Comparison of ENCODE assay signal across 11 mouse cellular contexts in genomic region chr14:53614341-53614740, GRCm38 (mm10).
DNase-seq lines count a peak whose midpoint lies in the region; ATAC-seq and TF ChIP-seq lines count a peak whose summit lies in the region.
"Had no signal": no experiment of that assay in that cellular context is flagged by ENCODE, and none has a peak within 500 bp of the region (broad histone marks: within the 10 kb centered on the region; RNA-seq: fewer than 3 reads in every experiment).

No protein-coding gene starts in this region.

- no peak for TF ChIP-seq RAD21 in MEL (IDR thresholded peaks at IDR 0.05; ENCODE audit: low read depth, low read length)

- no peak overlapping the region for H3K4me2 ChIP-seq in liver, embryonic 14.5 days (ENCODE audit: low read depth)
- no peak overlapping the region for H3K4me2 ChIP-seq in liver, embryonic 12.5 days
- H3K4me2 ChIP-seq: embryonic facial prominence, embryonic 12.5 days; heart, embryonic 11.5 days had no signal

- no peak overlapping the region for H3K4me3 ChIP-seq in liver, embryonic 14.5 days (ENCODE audit: insufficient read depth in 1 of 2, low read depth in 2 of 2, low read length in 2 of 2)
- no peak overlapping the region for H3K4me3 ChIP-seq in liver, embryonic 12.5 days
- no peak overlapping the region for H3K4me3 ChIP-seq in MEL (ENCODE audit: control insufficient read depth in 1 of 2, insufficient read depth in 1 of 2, low read depth in 2 of 2, low read length in 2 of 2)
- H3K4me3 ChIP-seq: embryonic facial prominence, embryonic 12.5 days had no signal

- no peak for TF ChIP-seq POLR2A in MEL (IDR thresholded peaks at IDR 0.05; ENCODE audit: control insufficient read depth in 1 of 2, insufficient read depth in 1 of 2, low read depth in 1 of 2, low read length in 2 of 2, poor library complexity in 1 of 2)

- no peak overlapping the region for H3K9ac ChIP-seq in liver, embryonic 14.5 days (replicated peaks)
- H3K9ac ChIP-seq in liver, embryonic 12.5 days: no peak overlapping the region
- no peak overlapping the region for H3K9ac ChIP-seq in MEL (ENCODE audit: control insufficient read depth, low read depth, low read length, poor library complexity, severe bottlenecking)
- H3K9ac ChIP-seq: embryonic facial prominence, embryonic 12.5 days had no signal

- TF ChIP-seq EP300 in liver, embryonic 14.5 days (IDR thresholded peaks at IDR 0.05; ENCODE audit: low read depth): no peak
- no peak for TF ChIP-seq EP300 in MEL (IDR thresholded peaks at IDR 0.05; ENCODE audit: low read depth in 1 of 2, low read length in 2 of 2)

- no peaks in the 10 kb centered on the region for H3K9me3 ChIP-seq in liver, embryonic 14.5 days (ENCODE audit: control insufficient read depth, low read length)
- H3K9me3 ChIP-seq in liver, embryonic 12.5 days (replicated peaks): no peaks in the 10 kb centered on the region
- H3K9me3 ChIP-seq in MEL (replicated peaks; ENCODE audit: insufficient read depth, low read length): no peaks in the 10 kb centered on the region
- H3K9me3 ChIP-seq: embryonic facial prominence, embryonic 12.5 days had no signal

- no peak for ATAC-seq in liver, embryonic 14.5 days (ENCODE audit: insufficient read depth)
- no peak for ATAC-seq in liver, embryonic 12.5 days

- no peaks in the 10 kb centered on the region for H3K79me2 ChIP-seq in MEL (ENCODE audit: control insufficient read depth, insufficient read depth, low read length, poor library complexity)

- TF ChIP-seq CTCF in liver, embryonic 14.5 days (IDR thresholded peaks at IDR 0.05; ENCODE audit: low read depth): peak; percentile 47; the same call in 1 of the 2 replicates
- TF ChIP-seq CTCF in MEL (IDR thresholded peaks at IDR 0.05 in 2 of 3, conservative IDR thresholded peaks at IDR 0.05 in 1 of 3; ENCODE audit: control insufficient read depth in 1 of 3, insufficient read depth in 1 of 3, low read depth in 2 of 3, low read length in 3 of 3, poor library complexity in 1 of 3, severe bottlenecking in 1 of 3): peak in 1 of 3 experiments; percentile 16; a peak in 1 of 6 replicates

- H3K36me3 ChIP-seq in liver, embryonic 14.5 days (replicated peaks; ENCODE audit: control insufficient read depth, insufficient read depth, low read depth): no peaks in the 10 kb centered on the region
- H3K36me3 ChIP-seq in liver, embryonic 12.5 days: no peaks in the 10 kb centered on the region
- no peaks in the 10 kb centered on the region for H3K36me3 ChIP-seq in MEL (ENCODE audit: control insufficient read depth in 1 of 2, insufficient read depth in 2 of 2, low read length in 2 of 2)
- H3K36me3 ChIP-seq in splenic B cell, adult 2 months (ENCODE audit: control insufficient read depth, insufficient read depth, low read length, poor library complexity, severe bottlenecking): no peaks in the 10 kb centered on the region
- H3K36me3 ChIP-seq: embryonic facial prominence, embryonic 12.5 days had no signal

- no peaks in the 10 kb centered on the region for H3K27me3 ChIP-seq in liver, embryonic 14.5 days (ENCODE audit: control insufficient read depth, insufficient read depth, low read length)
- H3K27me3 ChIP-seq in liver, embryonic 12.5 days (replicated peaks): no peaks in the 10 kb centered on the region
- no peaks in the 10 kb centered on the region for H3K27me3 ChIP-seq in MEL (ENCODE audit: control insufficient read depth in 1 of 2, insufficient read depth in 2 of 2, low read length in 2 of 2)
- H3K27me3 ChIP-seq in splenic B cell, adult 2 months (ENCODE audit: control insufficient read depth, insufficient read depth, low read length, poor library complexity, severe bottlenecking): no peaks in the 10 kb centered on the region
- H3K27me3 ChIP-seq: embryonic facial prominence, embryonic 12.5 days had no signal

- DNase-seq in embryo, embryonic 10 days (ENCODE audit: low spot score): peak; percentile 21
- no peak for DNase-seq in embryo, embryonic 9.5 days (ENCODE audit: extremely low spot score)
- DNase-seq in liver, embryonic 14.5 days (ENCODE audit: low read depth in 3 of 3, low spot score in 3 of 3): no peak
- DNase-seq in MEL (ENCODE audit: low read depth, low spot score): peak; percentile 23
- peak; percentile 8 for DNase-seq in splenic B cell, adult 2 months (ENCODE audit: low read depth, low spot score)
- DNase-seq in MN1 (ENCODE audit: low spot score): no peak
- no peak for DNase-seq in adrenal gland, postnatal 10 days
- DNase-seq: lung, adult 2 months had no signal

- no peaks in the 10 kb centered on the region for H3K4me1 ChIP-seq in liver, embryonic 14.5 days (replicated peaks; ENCODE audit: control insufficient read depth in 2 of 2, insufficient read depth in 2 of 2, low read length in 1 of 2)
- H3K4me1 ChIP-seq in liver, embryonic 12.5 days: no peaks in the 10 kb centered on the region
- no peaks in the 10 kb centered on the region for H3K4me1 ChIP-seq in MEL (ENCODE audit: control insufficient read depth in 1 of 2, insufficient read depth in 2 of 2, low read length in 2 of 2)
- H3K4me1 ChIP-seq: embryonic facial prominence, embryonic 12.5 days had no signal

- H3K27ac ChIP-seq in liver, embryonic 14.5 days: no peak overlapping the region
- H3K27ac ChIP-seq in liver, embryonic 12.5 days: no peak overlapping the region
- H3K27ac ChIP-seq in MEL (ENCODE audit: control insufficient read depth, low read depth, low read length): no peak overlapping the region
- H3K27ac ChIP-seq: embryonic facial prominence, embryonic 12.5 days had no signal

TF ChIP-seq in MEL, 35 proteins besides CTCF, POLR2A, EP300 and RAD21:
- TF ChIP-seq MAZ (IDR thresholded peaks at IDR 0.05; ENCODE audit: low read depth, low read length): no peak
- TF ChIP-seq MYB (IDR thresholded peaks at IDR 0.05; ENCODE audit: low read depth, low read length): no peak
- no peak for TF ChIP-seq BHLHE40 (IDR thresholded peaks at IDR 0.05; ENCODE audit: borderline replicate concordance, low read depth, low read length)
- no peak for TF ChIP-seq CHD1 (IDR thresholded peaks at IDR 0.05; ENCODE audit: low read depth, low read length)

Comparison
In these comparisons a context has a peak if more than half of its experiments do, and no peak if none do; other contexts are left out.
1. DNase-seq: peak in embryo, embryonic 10 days (single experiment), MEL (single experiment) and splenic B cell, adult 2 months (single experiment); none in embryo, embryonic 9.5 days (single experiment), liver, embryonic 14.5 days (0 of 3), MN1 (single experiment) and adrenal gland, postnatal 10 days (single experiment).